Mouse (Mus musculus): ENCODE results near the gene Mdh1b.

- TF ChIP-seq GATA1 (IDR thresholded peaks at IDR 0.05; ENCODE audit: borderline replicate concordance, low read length), result no peak
- no peak for TF ChIP-seq FLI1 (IDR thresholded peaks at IDR 0.05; ENCODE audit: low read length)
These were observed 39.0 kb upstream of the Mdh1b start, which contains the start of gene 4933402D24Rik for GRCm38 (mm10) chr1:63769167-63769566.
